In the genomic region with DNA sequence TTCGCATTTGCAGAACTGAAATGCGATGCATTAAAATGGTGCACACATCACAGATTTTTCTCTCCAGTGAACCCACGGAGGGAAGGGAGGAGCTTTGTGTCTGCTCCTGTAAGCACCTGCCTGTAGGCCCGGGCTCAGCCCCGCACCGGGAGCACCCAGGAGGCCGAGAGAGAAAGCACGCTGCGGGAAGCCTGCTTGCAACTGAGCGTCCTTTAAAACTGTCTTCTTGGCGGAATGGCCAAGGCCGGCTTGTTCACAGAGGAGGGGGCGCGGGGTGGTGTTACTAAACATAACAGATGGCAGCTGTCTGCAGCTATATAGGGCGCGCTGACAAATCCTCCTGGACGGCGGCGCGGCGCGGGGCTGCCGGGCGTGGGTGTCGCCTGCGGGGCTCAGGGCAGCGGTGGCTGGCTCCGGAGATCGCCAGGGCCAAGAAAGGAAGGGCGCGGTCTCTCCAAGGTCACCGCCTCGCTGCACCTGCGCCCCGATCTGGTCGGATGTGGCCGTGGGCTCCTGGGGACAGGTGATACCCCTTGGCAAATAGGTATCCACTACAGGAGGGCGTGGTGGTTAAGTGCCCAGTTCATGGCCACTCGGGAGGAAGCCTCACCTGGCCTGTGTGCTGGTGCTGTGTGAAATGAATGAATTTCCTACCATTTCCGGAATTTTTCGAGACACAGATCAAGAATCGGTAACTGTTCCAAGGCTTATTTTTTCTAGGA, we compare ENCODE assay signal across 8 mouse cellular contexts.
DNase-seq lines count a peak whose midpoint lies in the region; ATAC-seq and TF ChIP-seq lines count a peak whose summit lies in the region.

No protein-coding gene starts in this region.

- no peak for TF ChIP-seq CTCF in ES-Bruce4 (IDR thresholded peaks at IDR 0.05; ENCODE audit: low read depth, low read length)

- no peak overlapping the region for H3K27ac ChIP-seq in ES-Bruce4 (ENCODE audit: insufficient read depth, low read length)
- H3K27ac ChIP-seq in embryonic facial prominence, embryonic 15.5 days (replicated peaks) = no peak overlapping the region
- H3K27ac ChIP-seq in heart, embryonic 16.5 days (ENCODE audit: low read length) = no peak overlapping the region
- no peak overlapping the region for H3K27ac ChIP-seq in stomach, embryonic 14.5 days (ENCODE audit: low read length)

- H3K9ac ChIP-seq in ES-Bruce4 (ENCODE audit: low read depth, poor library complexity, severe bottlenecking) = peak overlapping the region; percentile 25; the same call in 1 of the 2 replicates
- H3K9ac ChIP-seq in embryonic facial prominence, embryonic 15.5 days = no peak overlapping the region; the same call in 1 of the 2 replicates
- peak overlapping the region; percentile 69 for H3K9ac ChIP-seq in heart, embryonic 16.5 days (ENCODE audit: low read length)
- H3K9ac ChIP-seq in stomach, embryonic 14.5 days (replicated peaks; ENCODE audit: low read depth, low read length) = no peak overlapping the region

- peak overlapping the region; percentile 34 for H3K4me3 ChIP-seq in ES-Bruce4 (ENCODE audit: low read depth, low read length)
- H3K4me3 ChIP-seq in embryonic facial prominence, embryonic 15.5 days (replicated peaks) = peak overlapping the region; percentile 33
- H3K4me3 ChIP-seq in heart, embryonic 16.5 days (ENCODE audit: low read length) = peak overlapping the region; percentile 55
- H3K4me3 ChIP-seq in stomach, embryonic 14.5 days (ENCODE audit: low read depth, low read length) = peak overlapping the region; percentile 34

- 0 out of 2 replicates have a peak, but pooled peaks have one; percentile 64 for ATAC-seq in embryonic facial prominence, embryonic 15.5 days (ENCODE audit: insufficient number of reproducible peaks, low FRiP score, low TSS enrichment, low read depth)
- ATAC-seq in heart, embryonic 16.5 days (replicated peaks; ENCODE audit: extremely low read depth, insufficient read depth, low FRiP score) = no peak; the same call in 1 of the 2 replicates
- ATAC-seq in stomach, embryonic 14.5 days (ENCODE audit: insufficient number of reproducible peaks, insufficient read depth, low FRiP score, low read depth) = peak; percentile 51; the same call in 1 of the 2 replicates
- no peak for ATAC-seq in monocyte, adult 5-6 weeks (replicated peaks; ENCODE audit: insufficient number of reproducible peaks, low FRiP score, low TSS enrichment, poor library complexity, severe bottlenecking)

- H3K27me3 ChIP-seq in ES-Bruce4 (ENCODE audit: control insufficient read depth, insufficient read depth, low read length, poor library complexity, severe bottlenecking) = no peaks in the 10 kb centered on the region
- peaks cover 40% of the 10 kb centered on the region for H3K27me3 ChIP-seq in embryonic facial prominence, embryonic 15.5 days
- peaks cover 15% of the 10 kb centered on the region for H3K27me3 ChIP-seq in heart, embryonic 16.5 days (ENCODE audit: control insufficient read depth, insufficient read depth, low read length)
- peaks cover 4% of the 10 kb centered on the region; the same call in 1 of the 2 replicates for H3K27me3 ChIP-seq in stomach, embryonic 14.5 days (ENCODE audit: control insufficient read depth, insufficient read depth, low read length)

- no peak for TF ChIP-seq EP300 in ES-Bruce4 (IDR thresholded peaks at IDR 0.05; ENCODE audit: insufficient read depth, low read depth, low read length)

- peak overlapping the region; percentile 59 for H3K4me2 ChIP-seq in embryonic facial prominence, embryonic 15.5 days (replicated peaks)
- peak overlapping the region; percentile 81 for H3K4me2 ChIP-seq in heart, embryonic 16.5 days (ENCODE audit: low read depth, low read length)
- H3K4me2 ChIP-seq in stomach, embryonic 14.5 days (replicated peaks; ENCODE audit: low read depth, low read length) = peak overlapping the region; percentile 74

- no peaks in the 10 kb centered on the region for H3K4me1 ChIP-seq in ES-Bruce4 (ENCODE audit: control insufficient read depth, insufficient read depth, low read length)
- peaks cover 7% of the 10 kb centered on the region for H3K4me1 ChIP-seq in embryonic facial prominence, embryonic 15.5 days
- H3K4me1 ChIP-seq in heart, embryonic 16.5 days (ENCODE audit: control insufficient read depth, insufficient read depth, low read length) = 0 out of 2 replicates have a peak, but pooled peaks cover 6% of the 10 kb centered on the region
- 0 out of 2 replicates have a peak, but pooled peaks cover 5% of the 10 kb centered on the region for H3K4me1 ChIP-seq in stomach, embryonic 14.5 days (ENCODE audit: control insufficient read depth, insufficient read depth, low read length)

- WGBS in embryonic facial prominence, embryonic 15.5 days = 7% methylated on average over 41 of the region's 42 CpGs
- WGBS in heart, embryonic 16.5 days = 8% methylated on average over 42 of the region's 42 CpGs
- 6% methylated on average over 42 of the region's 42 CpGs for WGBS in stomach, embryonic 14.5 days

- TF ChIP-seq POLR2A in ES-Bruce4 (IDR thresholded peaks at IDR 0.05; ENCODE audit: insufficient read depth, low read length) = no peak

- no peaks in the 10 kb centered on the region for H3K9me3 ChIP-seq in ES-Bruce4 (replicated peaks; ENCODE audit: control insufficient read depth, insufficient read depth, low read length, poor library complexity, severe bottlenecking)
- H3K9me3 ChIP-seq in embryonic facial prominence, embryonic 15.5 days (replicated peaks) = no peaks in the 10 kb centered on the region
- no peaks in the 10 kb centered on the region for H3K9me3 ChIP-seq in heart, embryonic 16.5 days (replicated peaks; ENCODE audit: control insufficient read depth, low read length)
- no peaks in the 10 kb centered on the region for H3K9me3 ChIP-seq in stomach, embryonic 14.5 days (ENCODE audit: control insufficient read depth, low read depth, low read length)

- H3K36me3 ChIP-seq in ES-Bruce4 (ENCODE audit: control insufficient read depth, insufficient read depth, low read length, poor library complexity, severe bottlenecking) = no peaks in the 10 kb centered on the region
- no peaks in the 10 kb centered on the region for H3K36me3 ChIP-seq in embryonic facial prominence, embryonic 15.5 days
- no peaks in the 10 kb centered on the region for H3K36me3 ChIP-seq in heart, embryonic 16.5 days (ENCODE audit: control insufficient read depth, insufficient read depth)
- H3K36me3 ChIP-seq in stomach, embryonic 14.5 days (ENCODE audit: control insufficient read depth, insufficient read depth, low read length) = no peaks in the 10 kb centered on the region

- DNase-seq in adrenal gland, postnatal 14 days = peak; percentile 63
- peak; percentile 42 to 61 for DNase-seq in layer of hippocampus, postnatal 14 days (ENCODE audit: low spot score in 2 of 2)
- peak; percentile 39 for DNase-seq in mesoderm, embryonic 11.5 days (ENCODE audit: low read depth, low spot score)

Comparison
In these comparisons a context has a peak if more than half of its experiments do, and no peak if none do; other contexts are left out.
1. H3K9ac ChIP-seq: peak in ES-Bruce4 (single experiment) and heart, embryonic 16.5 days (single experiment); none in embryonic facial prominence, embryonic 15.5 days (single experiment) and stomach, embryonic 14.5 days (single experiment).
2. ATAC-seq: peak in embryonic facial prominence, embryonic 15.5 days (single experiment) and stomach, embryonic 14.5 days (single experiment); none in heart, embryonic 16.5 days (single experiment) and monocyte, adult 5-6 weeks (single experiment).
3. Peak in every context shown above with its lines, with median percentiles within 50 percentile points of each other: H3K4me3 ChIP-seq, DNase-seq and H3K4me2 ChIP-seq.